Mouse (Mus musculus) adrenal gland, postnatal 14 days (tissue): ENCODE measurements at regions not wholly inside any gene's neighbourhood (a gene's known extent, or its start where the extent isn't known, plus 50 kb on each side); places are given as distances from the start of the nearest gene placed in this dataset.

ENCODE experiments used
- DNase-seq: peaks from one replicate; pipeline ENCODE4 v3.0.0; 2021; ENCODE audit warnings: mixed read lengths

DNA sequence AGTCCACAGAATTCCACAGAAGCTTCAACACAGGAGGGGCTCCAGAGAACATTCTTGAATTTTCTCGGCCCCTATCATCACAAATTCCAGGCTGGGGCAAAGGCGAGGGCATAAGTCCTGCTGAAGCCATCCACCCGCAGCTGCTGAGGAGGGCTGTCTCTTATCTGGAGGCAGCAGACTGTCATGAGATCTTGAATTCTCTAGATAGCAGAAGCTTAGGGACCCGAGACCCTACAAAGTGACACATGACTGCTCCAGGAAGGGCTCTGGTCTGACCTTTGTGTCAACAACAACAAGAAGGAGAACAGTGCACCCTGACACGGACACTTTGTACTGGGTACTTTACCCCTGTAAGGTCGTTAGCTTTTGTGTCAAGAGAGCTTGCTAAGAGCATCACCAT lies 57.2 kb downstream of the Lao1 start:
- no peak for DNase-seq

DNA sequence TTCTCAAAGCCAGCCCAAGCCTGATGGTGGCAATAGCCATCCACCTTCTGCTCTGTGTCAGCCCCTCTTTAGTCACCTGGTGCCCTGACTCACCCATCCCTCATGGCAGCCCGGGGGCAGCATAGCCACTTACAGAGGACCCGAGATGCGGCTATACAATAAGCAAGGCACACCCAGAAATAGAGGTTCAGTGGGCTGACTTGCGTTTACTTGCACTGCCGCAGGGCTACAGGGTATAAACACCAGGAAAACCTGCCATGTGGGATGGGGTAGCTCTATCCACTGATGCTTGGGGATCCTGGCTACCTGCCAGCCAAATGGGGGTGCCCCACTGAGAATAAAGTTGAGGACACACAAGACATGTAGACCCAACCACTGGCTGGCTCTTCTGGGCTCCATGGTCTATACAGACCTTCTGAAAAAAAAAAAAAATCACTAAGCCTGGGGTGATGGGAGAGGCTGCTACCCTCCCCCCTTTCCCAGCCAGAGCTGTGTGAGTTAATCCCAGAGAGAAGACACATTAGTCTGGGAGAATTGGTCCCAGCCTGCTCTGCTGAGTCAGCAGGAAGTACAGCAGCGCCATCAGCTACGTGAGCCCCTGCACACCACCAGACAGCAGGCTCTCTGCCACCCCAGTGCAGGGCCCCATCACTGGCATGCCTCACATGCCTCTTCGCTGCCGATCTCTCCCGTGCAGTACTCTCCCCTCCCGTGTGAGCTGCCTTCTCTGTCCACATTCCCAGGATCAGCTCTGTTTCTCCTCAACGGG lies 57.8 kb downstream of the Lao1 start:
- DNase-seq: no peak

DNA sequence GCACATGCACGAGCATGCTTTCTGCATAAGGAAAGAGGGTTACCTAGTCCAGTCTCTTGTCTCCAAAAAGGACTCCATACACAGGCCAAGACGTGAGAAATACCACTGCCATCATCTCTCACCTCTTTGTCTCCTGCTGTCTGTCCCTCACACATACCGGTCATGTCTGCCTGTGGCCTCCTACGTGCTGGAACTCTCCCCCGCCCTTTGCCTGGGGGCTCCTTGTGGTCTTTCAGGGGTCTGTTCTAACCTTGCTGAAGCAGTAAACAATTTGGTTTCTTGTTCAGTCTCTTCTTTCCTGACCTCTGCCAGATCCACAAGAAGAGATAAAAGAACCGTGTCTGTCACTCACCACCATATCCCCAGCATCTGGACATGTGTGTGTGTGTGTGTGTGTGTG lies 61.0 kb downstream of the Lao1 start:
- DNase-seq: no peak

DNA sequence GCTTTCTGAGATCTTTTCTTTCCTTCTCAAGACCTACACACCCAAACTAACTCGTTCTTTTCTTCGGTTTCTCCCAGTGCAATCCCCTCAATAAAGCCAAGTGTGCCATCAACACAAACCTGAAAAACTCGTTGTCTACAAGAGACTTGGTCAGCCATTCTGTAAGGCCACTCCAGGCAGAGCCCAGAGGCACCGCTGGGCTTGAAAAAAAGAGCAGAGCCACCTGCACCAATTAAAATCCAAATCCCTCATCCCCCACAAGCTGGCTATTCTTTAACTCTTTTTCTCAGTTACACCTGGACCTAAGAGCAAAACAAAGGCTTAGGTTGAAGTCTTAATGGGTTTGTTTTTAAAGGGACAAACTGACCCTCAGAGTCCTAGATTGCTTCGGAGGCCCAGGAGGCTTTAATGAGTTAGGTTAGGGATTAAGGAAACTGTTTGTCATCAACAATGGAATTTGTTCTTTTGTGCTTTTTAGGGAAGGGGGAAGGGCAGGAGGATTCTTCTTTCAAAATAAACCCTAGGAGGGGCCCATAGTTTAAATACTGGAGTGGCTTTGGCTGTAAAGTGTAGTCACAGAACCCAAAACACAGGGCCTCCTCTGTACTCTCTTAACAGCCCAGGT lies 65.0 kb downstream of the Lao1 start:
- no peak for DNase-seq

DNA sequence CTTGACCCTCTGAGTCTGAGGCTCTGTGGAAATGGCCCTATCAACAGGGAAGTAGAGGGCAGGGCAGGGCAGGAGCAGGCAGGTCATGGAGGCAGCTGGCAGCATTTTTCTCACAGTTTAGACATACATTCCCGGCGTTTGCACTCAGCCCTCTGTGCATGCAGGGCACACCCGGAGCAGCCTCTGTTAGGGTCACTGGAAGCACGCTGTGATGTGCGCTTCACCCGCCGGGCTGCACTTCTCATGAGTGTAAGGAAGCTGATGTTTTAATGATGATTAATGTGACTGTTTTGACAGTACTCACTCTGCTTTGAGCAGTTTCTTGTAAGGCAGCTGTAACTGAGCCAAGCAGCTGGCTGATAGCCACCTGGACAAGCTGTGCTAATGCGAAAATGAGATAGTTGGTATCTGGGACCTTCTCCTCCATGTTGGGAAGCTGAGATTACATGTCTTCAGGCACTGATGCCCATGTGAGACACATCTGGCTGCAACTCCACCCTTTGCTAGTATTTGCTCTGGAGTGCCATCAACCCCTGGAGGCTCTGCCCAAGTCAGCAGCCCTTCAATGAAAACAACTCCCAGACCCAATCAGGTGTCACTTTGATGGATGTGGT lies 66.9 kb downstream of the Lao1 start:
- DNase-seq: no peak

DNA sequence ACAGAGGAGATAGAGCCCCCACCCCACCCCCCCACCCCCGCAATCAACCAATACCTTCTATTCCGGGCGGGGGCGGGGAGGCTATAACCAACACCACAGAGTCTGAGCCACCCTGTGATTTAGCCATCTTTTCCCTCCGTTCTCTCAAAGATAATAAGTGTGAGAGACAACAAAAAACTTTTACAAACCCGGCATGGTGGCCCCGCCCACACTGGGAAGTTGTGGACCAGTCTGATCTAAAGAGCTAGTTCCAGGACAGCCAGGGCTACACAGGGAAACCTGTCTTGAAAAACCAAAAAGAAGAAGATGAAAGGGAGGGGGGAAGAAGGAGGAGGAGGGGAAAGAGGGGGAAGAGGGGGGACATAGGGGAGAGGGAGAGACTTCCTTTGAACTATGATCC lies 67.7 kb downstream of the Lao1 start:
- no peak for DNase-seq

DNA sequence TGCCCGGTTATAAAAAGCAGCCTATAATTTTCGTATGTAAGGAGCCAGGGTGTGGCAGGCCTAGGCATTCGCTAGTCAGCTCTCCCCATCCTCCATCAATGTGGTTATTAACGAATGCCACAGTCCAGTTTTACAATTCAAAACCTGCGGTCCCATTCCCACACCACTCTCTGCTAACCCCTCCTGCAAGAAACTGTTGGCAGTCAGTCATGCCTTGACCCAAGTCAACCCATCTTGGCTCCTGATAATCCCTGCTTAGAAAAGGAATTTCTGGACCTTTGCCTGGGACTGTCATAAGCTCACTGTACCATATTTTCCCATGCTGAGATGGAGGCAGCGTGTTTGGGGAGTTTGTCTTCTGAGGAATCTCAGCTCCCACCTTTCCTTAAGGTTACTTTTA lies 68.4 kb downstream of the Lao1 start:
- DNase-seq: no peak

DNA sequence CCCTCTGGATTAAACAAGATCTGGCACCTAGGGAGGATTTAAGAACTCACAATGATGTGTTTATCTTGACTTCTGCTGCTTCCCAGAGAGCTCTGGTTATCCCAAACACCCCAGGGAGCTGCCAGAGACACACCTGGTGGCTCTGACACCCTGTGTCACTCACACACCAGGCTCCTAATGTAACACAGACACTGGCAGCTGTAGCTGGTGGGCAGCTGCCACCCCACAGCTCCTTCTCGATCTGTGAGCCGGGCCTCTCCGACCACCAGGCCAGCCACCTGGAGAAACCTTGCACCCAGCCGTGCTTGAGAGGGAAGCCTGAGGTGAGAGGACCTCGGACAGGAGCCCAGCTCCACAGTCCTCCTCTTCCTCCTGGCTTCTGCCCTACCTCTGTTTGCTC lies 69.5 kb downstream of the Lao1 start:
- no peak for DNase-seq

DNA sequence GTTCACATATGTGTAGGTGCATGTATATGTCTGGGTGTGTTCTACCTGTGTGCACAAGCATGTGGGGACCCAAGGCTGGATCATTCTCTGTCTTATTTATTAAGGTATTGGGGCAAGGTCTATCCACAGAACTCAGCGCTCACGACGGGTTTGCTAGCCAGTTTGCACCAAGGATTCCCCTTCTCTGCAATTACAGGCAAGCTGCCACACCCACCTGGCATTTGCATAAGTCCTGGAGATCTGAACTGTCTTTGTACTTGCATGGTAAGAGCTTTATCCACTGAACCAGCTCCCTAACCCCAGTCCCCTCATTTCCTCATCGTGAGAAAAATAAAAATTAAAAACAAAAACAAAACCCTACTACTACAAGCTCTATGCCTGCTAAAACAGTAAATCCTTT lies 71.6 kb downstream of the Lao1 start:
- DNase-seq: no peak

DNA sequence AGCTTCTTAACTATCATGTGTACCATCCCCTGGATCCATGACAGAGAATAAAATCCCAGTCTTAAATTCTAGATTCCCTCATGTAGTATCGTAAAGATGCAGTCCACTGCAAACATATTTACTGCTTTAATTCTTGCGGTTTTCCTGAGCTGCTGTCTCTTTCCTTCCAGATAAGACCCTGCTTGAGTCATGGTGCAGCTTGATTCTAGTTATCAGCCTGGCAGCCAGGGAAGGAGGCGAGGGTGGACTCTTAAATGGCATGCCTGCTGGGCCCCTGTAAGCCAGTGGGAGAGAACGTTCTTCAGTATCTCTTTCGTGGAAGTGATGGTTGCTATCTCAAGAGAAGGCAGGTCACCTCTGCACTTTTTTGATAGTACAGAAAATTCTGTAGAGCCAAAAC lies 71.9 kb upstream of the Slc2a1 start:
- DNase-seq: no peak

DNA sequence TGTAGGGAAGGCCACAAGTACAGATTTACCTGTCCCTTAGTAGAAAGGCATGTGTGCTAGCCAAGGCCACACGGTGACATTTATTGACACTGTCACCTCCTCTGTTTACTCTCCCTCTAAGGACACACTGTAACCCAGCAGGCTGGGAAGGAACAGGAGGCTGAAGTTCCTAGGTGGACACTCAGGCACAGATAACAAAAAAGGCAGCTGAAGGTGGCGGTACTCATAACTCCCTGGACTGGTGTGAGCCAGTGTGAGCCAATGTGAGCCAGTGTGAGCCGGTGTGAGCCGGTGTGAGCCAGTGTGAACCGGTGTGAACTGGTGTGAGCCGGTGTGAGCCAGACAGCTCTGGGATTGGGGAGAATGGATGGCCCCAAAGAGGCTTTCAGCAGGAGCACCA lies 68.5 kb upstream of the Slc2a1 start:
- DNase-seq: no peak

DNA sequence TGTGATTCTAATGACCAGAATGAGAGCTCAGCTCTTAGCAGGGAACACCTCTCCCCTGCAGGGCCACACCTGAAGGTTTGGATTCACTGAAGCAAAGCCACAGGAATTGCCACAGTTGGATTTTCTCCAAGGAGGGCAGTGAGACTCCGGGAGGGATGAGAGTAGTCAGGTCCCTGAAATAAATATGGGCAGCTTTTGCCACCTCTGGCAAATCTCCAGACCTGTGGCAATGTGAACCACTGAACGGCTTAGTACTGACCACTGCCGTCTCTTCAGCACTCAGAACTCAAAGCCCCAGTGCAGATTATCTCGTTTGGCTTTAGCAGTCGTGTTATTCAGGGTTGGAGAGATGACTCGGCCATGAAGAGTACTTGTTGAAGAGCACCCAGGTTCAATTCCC lies 66.9 kb upstream of the Slc2a1 start:
- DNase-seq: peak; percentile 10

DNA sequence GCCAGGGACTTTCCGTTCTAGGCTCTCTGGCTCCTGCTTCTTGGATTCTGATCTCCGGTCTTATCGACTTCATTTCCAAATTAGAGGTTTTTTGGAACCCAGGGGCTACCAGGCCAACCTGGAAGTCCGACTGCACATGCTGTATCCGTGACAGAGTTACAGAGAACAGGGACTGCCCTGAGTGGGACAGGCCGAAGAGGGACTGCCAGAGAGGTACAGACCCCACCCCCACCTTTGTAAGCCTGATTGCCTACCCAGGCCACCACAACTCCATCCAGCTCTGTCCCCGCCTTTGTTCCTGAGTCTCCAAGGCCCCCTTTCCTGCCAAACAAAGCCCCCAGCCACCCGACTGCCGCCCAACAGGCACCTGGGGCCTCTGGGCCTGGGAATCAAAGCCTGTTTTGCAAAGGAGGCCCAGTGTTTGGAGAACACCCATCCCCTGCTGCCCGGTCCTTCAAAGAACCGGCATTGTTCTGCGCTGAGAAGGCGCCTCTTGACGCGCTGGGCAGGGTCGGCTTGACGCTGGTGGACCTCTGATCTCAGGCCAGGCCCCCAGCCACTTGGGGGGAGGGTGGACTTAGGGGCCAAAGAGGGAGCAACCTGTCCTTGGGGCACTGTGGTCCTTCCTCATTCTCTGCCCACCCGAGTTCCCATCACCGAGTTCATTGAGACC lies 64.4 kb upstream of the Slc2a1 start:
- DNase-seq: no peak

DNA sequence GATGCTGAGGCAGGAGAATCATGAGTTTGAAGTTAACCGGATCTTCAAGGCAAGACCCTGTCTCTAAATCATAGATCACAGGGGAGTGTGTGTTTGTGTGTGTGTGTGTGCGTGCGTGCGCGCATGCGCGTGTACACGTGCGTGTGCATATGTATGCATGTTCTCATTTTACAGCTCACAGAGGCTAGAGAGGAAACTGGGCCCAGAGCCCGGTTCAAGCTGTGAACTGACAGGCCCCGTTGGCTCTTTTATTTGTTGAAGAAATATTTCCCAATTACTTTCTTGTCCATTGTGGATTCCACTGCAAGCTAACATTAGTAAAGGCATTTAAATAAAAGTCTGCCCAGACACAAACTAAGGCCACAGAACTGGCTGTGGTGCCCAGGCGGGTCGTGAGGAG lies 63.7 kb upstream of the Slc2a1 start:
- DNase-seq: no peak

DNA sequence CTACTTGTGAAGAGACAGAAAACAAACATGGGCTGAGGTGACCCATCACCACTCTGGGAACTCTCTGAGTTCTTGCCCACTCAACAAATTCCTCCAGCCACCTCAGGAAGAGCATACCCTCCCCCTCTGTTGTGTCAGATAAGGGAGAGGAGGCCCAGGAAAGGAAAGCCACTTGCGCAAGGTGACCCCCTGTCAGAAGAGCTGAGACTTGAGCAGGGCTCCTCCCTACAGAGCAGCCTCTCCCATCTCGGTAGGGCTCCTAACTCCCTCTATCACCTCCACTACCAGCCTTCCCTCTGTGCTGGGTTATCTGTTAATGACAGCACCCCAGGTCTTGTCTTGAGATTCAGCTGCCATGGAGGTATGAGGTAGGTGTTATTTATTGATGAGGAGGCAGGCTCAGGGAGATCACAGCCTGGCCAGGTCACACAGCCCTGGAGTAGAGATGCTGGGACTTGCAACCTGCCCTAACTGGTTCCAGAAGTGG lies 57.6 kb upstream of the Slc2a1 start:
- no peak for DNase-seq

DNA sequence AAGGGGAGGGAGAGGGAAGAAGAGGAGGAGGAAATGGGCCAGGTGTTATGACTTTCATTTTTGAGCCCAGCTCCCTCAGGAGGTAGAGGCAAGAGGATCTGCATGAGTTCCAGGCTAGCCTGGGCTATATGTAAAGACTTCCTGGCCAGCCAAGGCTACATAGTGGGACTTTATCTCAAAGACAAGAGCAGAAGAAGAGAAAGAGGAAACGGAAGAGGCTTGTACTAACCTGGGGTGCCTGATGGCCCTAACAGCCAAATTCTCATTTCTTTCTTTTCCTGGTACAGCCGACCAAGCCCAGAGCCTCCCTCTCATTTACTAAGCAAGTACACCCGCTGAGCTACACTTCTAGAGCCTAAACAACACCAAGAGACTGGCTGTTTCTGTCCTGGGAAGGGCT lies 56.0 kb upstream of the Slc2a1 start:
- DNase-seq: no peak

DNA sequence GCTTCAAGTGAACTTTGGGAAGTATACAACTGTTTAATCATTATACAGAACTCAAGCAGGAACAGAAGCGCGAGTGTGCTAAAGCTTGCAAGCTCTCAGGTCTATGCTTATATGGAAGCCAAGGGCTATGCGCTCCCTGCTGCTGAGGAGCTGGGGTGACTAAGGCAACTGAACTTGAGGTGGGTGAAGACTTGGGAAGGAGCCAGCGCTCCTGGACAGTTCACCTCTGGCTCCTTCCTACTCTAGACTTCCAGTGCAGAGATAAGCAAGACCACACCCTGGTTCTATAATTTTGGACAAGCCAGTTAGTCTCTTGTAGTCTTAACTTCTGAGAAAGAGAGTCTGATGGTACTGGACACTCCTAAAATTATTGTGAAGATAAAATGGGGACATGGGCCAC lies 55.3 kb upstream of the Slc2a1 start:
- DNase-seq: no peak

DNA sequence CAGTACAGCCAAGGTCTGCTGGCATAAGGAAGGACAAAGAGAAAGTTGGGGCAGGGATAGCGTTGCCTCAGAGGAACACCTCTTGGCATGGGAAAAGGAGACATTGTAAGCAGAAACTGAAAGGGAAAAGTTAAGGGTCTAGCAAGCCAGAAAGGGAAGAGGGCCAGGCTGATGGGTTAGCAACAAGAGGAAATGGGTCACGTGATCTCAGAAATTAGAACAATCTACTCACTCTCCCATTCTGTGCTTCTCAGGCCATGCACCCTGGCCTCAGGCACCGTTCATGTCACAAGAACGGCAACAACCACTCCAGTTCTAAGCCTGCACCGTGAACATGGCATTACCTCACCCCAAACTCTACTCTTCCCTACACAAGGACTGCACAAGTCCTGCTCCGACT lies 54.8 kb upstream of the Slc2a1 start:
- no peak for DNase-seq

DNA sequence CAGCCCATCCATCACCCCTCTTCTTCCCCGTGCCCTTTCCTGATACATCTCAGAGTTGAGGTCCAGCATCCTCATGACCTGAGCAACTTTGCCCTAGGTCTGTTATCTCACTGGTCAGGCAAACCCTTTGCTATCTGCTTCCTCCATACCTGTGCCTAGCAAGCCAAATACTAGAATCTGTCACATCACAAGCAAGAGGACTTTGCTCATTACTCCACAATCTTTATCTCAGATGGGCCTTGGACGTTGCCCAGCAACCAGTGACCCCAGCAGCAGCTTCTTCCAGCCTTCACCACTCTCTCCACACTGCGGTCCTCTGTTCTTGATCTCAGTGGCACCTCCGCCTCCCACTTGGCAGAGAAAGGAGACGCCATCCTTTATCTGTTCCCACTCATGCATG lies 54.4 kb upstream of the Slc2a1 start:
- no peak for DNase-seq

DNA sequence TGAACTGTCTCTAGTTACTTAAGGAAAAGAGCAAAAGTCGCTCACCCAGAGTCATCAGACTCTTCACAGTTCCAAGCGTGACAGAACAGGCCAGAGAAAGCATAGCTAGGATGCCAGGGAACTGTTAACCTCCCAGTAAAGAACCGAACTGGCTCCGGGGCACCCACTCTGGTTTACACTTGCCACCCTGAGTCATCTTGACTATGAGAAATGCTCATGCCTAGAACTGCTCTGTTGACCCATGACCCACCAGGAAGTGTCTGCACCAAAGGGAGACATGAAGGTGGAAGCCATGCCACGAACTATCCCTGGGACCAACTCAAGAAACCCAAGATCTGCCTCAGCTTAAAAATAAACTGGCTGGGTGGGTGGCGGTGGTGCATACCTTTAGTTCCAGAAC lies 51.3 kb upstream of the Slc2a1 start:
- no peak for DNase-seq

DNA sequence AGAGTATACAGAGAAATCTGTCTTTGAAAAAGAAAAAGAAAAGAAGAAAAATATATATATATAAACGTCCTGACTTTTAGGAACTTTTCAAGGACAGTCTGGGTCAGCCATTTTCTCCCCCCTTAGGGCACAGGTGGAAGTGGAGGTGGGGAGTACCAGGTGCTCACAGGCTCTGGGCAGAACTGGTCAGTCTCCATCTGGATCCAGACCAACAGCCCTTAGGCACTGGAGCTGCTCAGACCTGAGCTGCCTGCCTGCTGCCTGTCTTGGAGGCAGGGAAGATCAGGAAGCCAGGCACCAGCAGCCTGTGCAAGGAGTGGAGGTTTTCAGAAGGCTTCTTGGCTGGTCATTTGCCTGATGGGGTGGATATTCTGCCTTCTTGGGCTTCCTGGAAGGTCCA lies 50.7 kb upstream of the Slc2a1 start:
- DNase-seq: no peak
